ENCODE assay signal across 11 mouse cellular contexts in the genomic region with DNA sequence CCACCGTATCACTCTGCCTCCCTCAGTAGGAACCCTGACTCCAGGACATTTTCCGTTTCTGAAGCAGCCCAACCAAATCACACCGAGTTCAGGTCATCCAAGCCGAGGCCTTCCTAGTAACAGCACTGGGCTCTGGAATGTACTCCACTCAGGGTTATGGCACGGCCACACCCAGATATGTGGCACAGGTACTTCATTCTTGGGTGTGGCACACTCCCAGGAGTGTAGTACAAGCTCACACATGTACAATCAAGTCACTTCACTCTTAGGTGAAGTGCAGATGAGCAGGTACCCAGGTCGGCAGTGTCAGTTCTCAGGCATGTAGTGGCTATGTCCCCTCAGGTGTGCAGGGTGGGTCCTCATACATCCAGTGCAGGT. TPM values are rescaled to one million over a fixed set of nuclear protein-coding genes. Genes with fewer than 3 reads are reported as not detected.
DNase-seq lines count a peak whose midpoint lies in the region; ATAC-seq and TF ChIP-seq lines count a peak whose summit lies in the region.
"Had no signal": no experiment of that assay in that cellular context is flagged by ENCODE, and none has a peak within 500 bp of the region (broad histone marks: within the 10 kb centered on the region; RNA-seq: fewer than 3 reads in every experiment).

No protein-coding gene starts in this region.

- TF ChIP-seq CTCF in MEL (IDR thresholded peaks at IDR 0.05 in 2 of 3, conservative IDR thresholded peaks at IDR 0.05 in 1 of 3; ENCODE audit: control insufficient read depth in 1 of 3, insufficient read depth in 1 of 3, low read depth in 2 of 3, low read length in 3 of 3, poor library complexity in 1 of 3, severe bottlenecking in 1 of 3): no peak
- no peak for TF ChIP-seq CTCF in intestine, postnatal 0 days (IDR thresholded peaks at IDR 0.05; ENCODE audit: low read depth)

- TF ChIP-seq POLR2A in MEL (IDR thresholded peaks at IDR 0.05; ENCODE audit: control insufficient read depth in 1 of 2, insufficient read depth in 1 of 2, low read depth in 1 of 2, low read length in 2 of 2, poor library complexity in 1 of 2): no peak

- no peaks in the 10 kb centered on the region for H3K9me3 ChIP-seq in forebrain, embryonic 11.5 days (ENCODE audit: control insufficient read depth, low read length)
- no peaks in the 10 kb centered on the region for H3K9me3 ChIP-seq in forebrain, embryonic 10.5 days
- H3K9me3 ChIP-seq in MEL (replicated peaks; ENCODE audit: insufficient read depth, low read length): no peaks in the 10 kb centered on the region
- H3K9me3 ChIP-seq in intestine, postnatal 0 days (ENCODE audit: control insufficient read depth): no peaks in the 10 kb centered on the region
- H3K9me3 ChIP-seq in midbrain, embryonic 15.5 days: no peaks in the 10 kb centered on the region
- H3K9me3 ChIP-seq: embryonic facial prominence, embryonic 13.5 days; megakaryocyte, embryonic 14.5 days had no signal

- no peaks in the 10 kb centered on the region for H3K27me3 ChIP-seq in forebrain, embryonic 11.5 days (ENCODE audit: control insufficient read depth, insufficient read depth, low read length)
- no peaks in the 10 kb centered on the region for H3K27me3 ChIP-seq in forebrain, embryonic 10.5 days (ENCODE audit: poor library complexity, severe bottlenecking)
- no peaks in the 10 kb centered on the region for H3K27me3 ChIP-seq in MEL (ENCODE audit: control insufficient read depth in 1 of 2, insufficient read depth in 2 of 2, low read length in 2 of 2)
- no peaks in the 10 kb centered on the region for H3K27me3 ChIP-seq in intestine, postnatal 0 days (replicated peaks; ENCODE audit: control insufficient read depth, insufficient read depth, low read length)
- no peaks in the 10 kb centered on the region for H3K27me3 ChIP-seq in midbrain, embryonic 15.5 days (replicated peaks)
- H3K27me3 ChIP-seq: embryonic facial prominence, embryonic 13.5 days; megakaryocyte, embryonic 14.5 days had no signal

- H3K4me2 ChIP-seq in forebrain, embryonic 11.5 days (ENCODE audit: low read depth, low read length, severe bottlenecking): no peak overlapping the region
- no peak overlapping the region for H3K4me2 ChIP-seq in intestine, postnatal 0 days (replicated peaks; ENCODE audit: low read depth)
- no peak overlapping the region for H3K4me2 ChIP-seq in midbrain, embryonic 15.5 days
- H3K4me2 ChIP-seq: embryonic facial prominence, embryonic 13.5 days; heart, embryonic 11.5 days had no signal

- ATAC-seq in forebrain, embryonic 11.5 days (replicated peaks; ENCODE audit: low FRiP score): peak; percentile 24; the same call in 1 of the 2 replicates
- peak; percentile 90 for ATAC-seq in intestine, postnatal 0 days
- peak; percentile 76 for ATAC-seq in midbrain, embryonic 15.5 days (replicated peaks)

- no peak for TF ChIP-seq EP300 in MEL (IDR thresholded peaks at IDR 0.05; ENCODE audit: low read depth in 1 of 2, low read length in 2 of 2)

- WGBS in forebrain, embryonic 11.5 days: 80% methylated on average over 6 of the region's 6 CpGs
- 77% methylated on average over 6 of the region's 6 CpGs for WGBS in forebrain, embryonic 10.5 days
- WGBS in intestine, postnatal 0 days: 38% methylated on average over 6 of the region's 6 CpGs
- 83% methylated on average over 6 of the region's 6 CpGs for WGBS in midbrain, embryonic 15.5 days

- H3K36me3 ChIP-seq in forebrain, embryonic 11.5 days (ENCODE audit: control insufficient read depth, insufficient read depth, low read length): no peaks in the 10 kb centered on the region; the same call in 1 of the 2 replicates
- peaks cover 50% of the 10 kb centered on the region for H3K36me3 ChIP-seq in forebrain, embryonic 10.5 days (replicated peaks)
- H3K36me3 ChIP-seq in MEL (ENCODE audit: control insufficient read depth in 1 of 2, insufficient read depth in 2 of 2, low read length in 2 of 2): peaks cover 0 to 7% of the 10 kb centered on the region in 2 experiments; a peak in 2 of 4 replicates
- H3K36me3 ChIP-seq in intestine, postnatal 0 days (ENCODE audit: control insufficient read depth, insufficient read depth): peaks cover 40% of the 10 kb centered on the region
- H3K36me3 ChIP-seq in midbrain, embryonic 15.5 days (replicated peaks): peaks cover 22% of the 10 kb centered on the region

- no peak for DNase-seq in forebrain, embryonic 11.5 days (ENCODE audit: low spot score)
- no peak for DNase-seq in forebrain, embryonic 10.5 days (ENCODE audit: extremely low spot score, low spot score)
- no peak for DNase-seq in MEL (ENCODE audit: low read depth, low spot score)
- no peak for DNase-seq in Muller cell, postnatal 12 days (ENCODE audit: inconsistent ontology term)
- no peak for DNase-seq in spleen, postnatal 4 days (ENCODE audit: low spot score in 2 of 2)
- DNase-seq in left cerebral cortex, postnatal 25 days (ENCODE audit: low spot score in 2 of 2): no peak

- H3K27ac ChIP-seq in forebrain, embryonic 11.5 days (ENCODE audit: low read depth, low read length): no peak overlapping the region
- no peak overlapping the region for H3K27ac ChIP-seq in forebrain, embryonic 10.5 days
- H3K27ac ChIP-seq in MEL (ENCODE audit: control insufficient read depth, low read depth, low read length): no peak overlapping the region
- no peak overlapping the region; the same call in 1 of the 2 replicates for H3K27ac ChIP-seq in intestine, postnatal 0 days (ENCODE audit: low read depth, low read length)
- no peak overlapping the region for H3K27ac ChIP-seq in midbrain, embryonic 15.5 days
- H3K27ac ChIP-seq: embryonic facial prominence, embryonic 13.5 days had no signal

- no peaks in the 10 kb centered on the region for H3K79me2 ChIP-seq in MEL (ENCODE audit: control insufficient read depth, insufficient read depth, low read length, poor library complexity)

- H3K9ac ChIP-seq in forebrain, embryonic 11.5 days (ENCODE audit: low read length): no peak overlapping the region
- no peak overlapping the region for H3K9ac ChIP-seq in MEL (ENCODE audit: control insufficient read depth, low read depth, low read length, poor library complexity, severe bottlenecking)
- no peak overlapping the region for H3K9ac ChIP-seq in intestine, postnatal 0 days (ENCODE audit: low read depth, low read length)
- H3K9ac ChIP-seq in midbrain, embryonic 15.5 days: no peak overlapping the region
- H3K9ac ChIP-seq: embryonic facial prominence, embryonic 13.5 days had no signal

- no peak for TF ChIP-seq RAD21 in MEL (IDR thresholded peaks at IDR 0.05; ENCODE audit: low read depth, low read length)

- H3K4me3 ChIP-seq in forebrain, embryonic 11.5 days (ENCODE audit: low read depth, low read length): no peak overlapping the region
- H3K4me3 ChIP-seq in forebrain, embryonic 10.5 days: no peak overlapping the region
- no peak overlapping the region for H3K4me3 ChIP-seq in MEL (ENCODE audit: control insufficient read depth in 1 of 2, insufficient read depth in 1 of 2, low read depth in 2 of 2, low read length in 2 of 2)
- no peak overlapping the region for H3K4me3 ChIP-seq in intestine, postnatal 0 days (ENCODE audit: low read depth, low read length)
- H3K4me3 ChIP-seq in midbrain, embryonic 15.5 days: no peak overlapping the region
- H3K4me3 ChIP-seq: embryonic facial prominence, embryonic 13.5 days; megakaryocyte, embryonic 14.5 days had no signal

- intact Hi-C loops in left cerebral cortex, postnatal 25 days (cut with DNase I): loop anchor here (1.0 to 10.0 kb wide), 5 partner anchors 94 to 577 kb away; a partner anchor contains a TSS

- H3K4me1 ChIP-seq in forebrain, embryonic 11.5 days (replicated peaks; ENCODE audit: control insufficient read depth, insufficient read depth, low read length): no peaks in the 10 kb centered on the region
- H3K4me1 ChIP-seq in forebrain, embryonic 10.5 days: no peaks in the 10 kb centered on the region
- no peaks in the 10 kb centered on the region for H3K4me1 ChIP-seq in MEL (ENCODE audit: control insufficient read depth in 1 of 2, insufficient read depth in 2 of 2, low read length in 2 of 2)
- no peaks in the 10 kb centered on the region for H3K4me1 ChIP-seq in intestine, postnatal 0 days (replicated peaks; ENCODE audit: control insufficient read depth, insufficient read depth, low read length)
- no peaks in the 10 kb centered on the region for H3K4me1 ChIP-seq in midbrain, embryonic 15.5 days
- H3K4me1 ChIP-seq: embryonic facial prominence, embryonic 13.5 days had no signal

RNA-seq across cellular contexts. Expression of a gene that starts 9.5 kb away (rescaled TPM):
- 1.1 and 1.8 TPM in 2 replicates for polyA plus RNA-seq in forebrain, embryonic 11.5 days (2014; fragmentation: Nextera tagmentation; extraction: Ambion mirVana)
- 1.5 and 1.6 TPM in 2 replicates for polyA plus RNA-seq in forebrain, embryonic 10.5 days (2016; fragmentation: Nextera tagmentation; extraction: Ambion mirVana)
- not detected in 2 replicates for total RNA-seq in MEL (2012; rRNA removed)
- polyA plus RNA-seq in MEL (2012; ENCODE audit: insufficient read depth in 1 of 2, insufficient read length in 2 of 2, low read depth in 1 of 2, low replicate concordance in 2 of 2, missing spikeins in 1 of 2): under 1 TPM in 1 of 2 experiments, not detected in 1; 0.01 TPM
- polyA plus RNA-seq in intestine, postnatal 0 days (2015; fragmentation: Nextera tagmentation; extraction: Ambion mirVana): 0.21 and 0.50 TPM in 2 replicates
- polyA plus RNA-seq in midbrain, embryonic 15.5 days (2015; fragmentation: Nextera tagmentation; extraction: Ambion mirVana): 0.43 and 0.88 TPM in 2 replicates
- 1 to 10 TPM in 1 of 2 experiments, under 1 TPM in 1; 0.78 to 1.6 TPM for total RNA-seq in left cerebral cortex, postnatal 25 days (2021)

RNA-seq across cellular contexts. Expression of a gene that starts 15.8 kb away (rescaled TPM):
- 113 and 119 TPM in 2 replicates for polyA plus RNA-seq in forebrain, embryonic 11.5 days (2014; fragmentation: Nextera tagmentation; extraction: Ambion mirVana)
- polyA plus RNA-seq in forebrain, embryonic 10.5 days (2016; fragmentation: Nextera tagmentation; extraction: Ambion mirVana): 129 and 130 TPM in 2 replicates
- 134 and 142 TPM in 2 replicates for total RNA-seq in MEL (2012; rRNA removed)
- polyA plus RNA-seq in MEL (2012; ENCODE audit: insufficient read depth in 1 of 2, insufficient read length in 2 of 2, low read depth in 1 of 2, low replicate concordance in 2 of 2, missing spikeins in 1 of 2): 100 to 1,000 TPM in 1 of 2 experiments, not detected in 1; 106 TPM
- 312 and 334 TPM in 2 replicates for polyA plus RNA-seq in intestine, postnatal 0 days (2015; fragmentation: Nextera tagmentation; extraction: Ambion mirVana)
- polyA plus RNA-seq in midbrain, embryonic 15.5 days (2015; fragmentation: Nextera tagmentation; extraction: Ambion mirVana): 106 and 118 TPM in 2 replicates
- 10 to 100 TPM; 82.4 to 83.7 TPM for total RNA-seq in left cerebral cortex, postnatal 25 days (2021)

RNA-seq across cellular contexts. Expression of a gene that starts 48.5 kb away (rescaled TPM):
- 249 and 253 TPM in 2 replicates for polyA plus RNA-seq in forebrain, embryonic 11.5 days (2014; fragmentation: Nextera tagmentation; extraction: Ambion mirVana)
- polyA plus RNA-seq in forebrain, embryonic 10.5 days (2016; fragmentation: Nextera tagmentation; extraction: Ambion mirVana): 274 and 282 TPM in 2 replicates
- total RNA-seq in MEL (2012; rRNA removed): 145 and 151 TPM in 2 replicates
- polyA plus RNA-seq in MEL (2012; ENCODE audit: insufficient read depth in 1 of 2, insufficient read length in 2 of 2, low read depth in 1 of 2, low replicate concordance in 2 of 2, missing spikeins in 1 of 2): 100 to 1,000 TPM in 1 of 2 experiments, 10 to 100 TPM in 1; 68.6 to 214 TPM
- polyA plus RNA-seq in intestine, postnatal 0 days (2015; fragmentation: Nextera tagmentation; extraction: Ambion mirVana): 213 TPM in 2 replicates
- 238 and 246 TPM in 2 replicates for polyA plus RNA-seq in midbrain, embryonic 15.5 days (2015; fragmentation: Nextera tagmentation; extraction: Ambion mirVana)
- total RNA-seq in left cerebral cortex, postnatal 25 days (2021): 100 to 1,000 TPM; 310 to 311 TPM

RNA-seq across cellular contexts. Expression of a gene that starts 48.5 kb away (rescaled TPM):
- polyA plus RNA-seq in forebrain, embryonic 11.5 days (2014; fragmentation: Nextera tagmentation; extraction: Ambion mirVana): 53.5 and 61.1 TPM in 2 replicates
- 52.4 and 56.7 TPM in 2 replicates for polyA plus RNA-seq in forebrain, embryonic 10.5 days (2016; fragmentation: Nextera tagmentation; extraction: Ambion mirVana)
- total RNA-seq in MEL (2012; rRNA removed): 28.7 and 33.6 TPM in 2 replicates
- 10 to 100 TPM in 1 of 2 experiments, not detected in 1; 30.2 TPM for polyA plus RNA-seq in MEL (2012; ENCODE audit: insufficient read depth in 1 of 2, insufficient read length in 2 of 2, low read depth in 1 of 2, low replicate concordance in 2 of 2, missing spikeins in 1 of 2)
- polyA plus RNA-seq in intestine, postnatal 0 days (2015; fragmentation: Nextera tagmentation; extraction: Ambion mirVana): 22.0 and 23.0 TPM in 2 replicates
- 38.8 and 44.5 TPM in 2 replicates for polyA plus RNA-seq in midbrain, embryonic 15.5 days (2015; fragmentation: Nextera tagmentation; extraction: Ambion mirVana)
- 10 to 100 TPM; 87.5 to 88.3 TPM for total RNA-seq in left cerebral cortex, postnatal 25 days (2021)

Comparison
In these comparisons a context has a peak if more than half of its experiments do, and no peak if none do; other contexts are left out.
1. ATAC-seq: peak in every context shown above with its lines; median percentile 90 in intestine, postnatal 0 days; 76 in midbrain, embryonic 15.5 days; 24 in forebrain, embryonic 11.5 days.